Mouse (Mus musculus): ENCODE results near the gene Ebf4.

GRCm38 (mm10) chr2:130400046-130400445, 105.1 kb downstream of the Ebf4 start:
- TF ChIP-seq CTCF (IDR thresholded peaks at IDR 0.05; ENCODE audit: insufficient read depth, low read depth, low read length) (no peak), POLR2A (IDR thresholded peaks at IDR 0.05; ENCODE audit: insufficient read depth, low read depth, low read length) (no peak)
